Mouse (Mus musculus): ENCODE measurements around the gene Myo15b. TPM values are rescaled to one million over a fixed set of nuclear protein-coding genes. Genes with fewer than 3 reads are reported as not detected.

The Myo15b gene
- polyA plus RNA-seq, 1 experiment = not detected

DNA sequence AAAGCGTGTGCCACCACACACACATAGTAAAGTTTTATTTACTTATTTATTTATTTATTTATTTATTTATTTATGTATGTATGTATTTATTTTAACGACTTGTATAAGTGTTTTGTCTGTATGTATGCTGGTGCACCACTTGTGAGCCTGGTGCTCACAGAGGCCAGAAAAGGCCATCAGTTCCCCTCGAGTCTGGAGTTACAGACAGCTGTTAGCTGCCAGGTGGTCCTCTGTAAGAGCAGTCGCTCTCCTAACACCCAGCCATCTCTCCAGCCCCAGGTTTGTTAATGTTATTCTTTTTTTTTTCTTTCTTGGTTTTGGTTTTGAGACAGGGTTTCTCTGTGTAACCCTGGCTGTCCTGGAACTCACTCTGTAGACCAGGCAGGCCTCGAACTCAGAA is 60.4 kb downstream of the Myo15b start:
- Histone ChIP-seq H3K27me3 (ENCODE audit: control insufficient read depth) (no peaks in the 10 kb centered on the region), H3K4me3 (replicated peaks) (no peak overlapping the region), H3K36me3 (ENCODE audit: control insufficient read depth) (peaks cover 81% of the 10 kb centered on the region), H3K4me1 (ENCODE audit: control insufficient read depth) (peaks cover 32% of the 10 kb centered on the region), H3K9me3 (ENCODE audit: control insufficient read depth, low read length) (no peaks in the 10 kb centered on the region)
- TF ChIP-seq GATA1 (IDR thresholded peaks at IDR 0.05; ENCODE audit: low read length) = no peak
- no peak for TF ChIP-seq TAL1 (IDR thresholded peaks at IDR 0.05; ENCODE audit: low read length)

DNA sequence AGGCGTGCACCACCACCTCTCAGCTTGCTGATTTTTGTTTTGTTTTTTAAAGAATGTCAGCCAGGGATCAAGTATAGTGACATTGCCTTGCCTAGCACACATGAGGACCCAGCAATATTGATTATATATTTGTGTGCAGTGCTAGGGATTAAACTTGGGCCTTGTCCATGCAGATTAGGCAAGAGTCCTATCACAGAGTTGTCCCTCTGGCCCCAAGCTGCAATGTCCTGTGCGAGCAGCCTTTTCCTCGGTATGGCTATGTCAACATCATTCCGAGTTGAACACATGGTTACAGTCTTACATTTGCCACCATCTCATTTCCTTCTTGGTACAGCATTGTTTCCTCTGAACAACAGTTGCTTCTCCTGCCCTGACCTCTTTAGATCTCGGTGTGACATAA is 60.9 kb downstream of the Myo15b start:
- Histone ChIP-seq H3K36me3 (ENCODE audit: control insufficient read depth) (peaks cover 80% of the 10 kb centered on the region), H3K4me1 (ENCODE audit: control insufficient read depth) (peaks cover 27% of the 10 kb centered on the region), H3K9me3 (ENCODE audit: control insufficient read depth, low read length) (no peaks in the 10 kb centered on the region), H3K27me3 (ENCODE audit: control insufficient read depth) (no peaks in the 10 kb centered on the region), H3K4me3 (replicated peaks) (no peak overlapping the region)
- TF ChIP-seq GATA1 (IDR thresholded peaks at IDR 0.05; ENCODE audit: low read length) (no peak), TAL1 (IDR thresholded peaks at IDR 0.05; ENCODE audit: low read length) (no peak)

DNA sequence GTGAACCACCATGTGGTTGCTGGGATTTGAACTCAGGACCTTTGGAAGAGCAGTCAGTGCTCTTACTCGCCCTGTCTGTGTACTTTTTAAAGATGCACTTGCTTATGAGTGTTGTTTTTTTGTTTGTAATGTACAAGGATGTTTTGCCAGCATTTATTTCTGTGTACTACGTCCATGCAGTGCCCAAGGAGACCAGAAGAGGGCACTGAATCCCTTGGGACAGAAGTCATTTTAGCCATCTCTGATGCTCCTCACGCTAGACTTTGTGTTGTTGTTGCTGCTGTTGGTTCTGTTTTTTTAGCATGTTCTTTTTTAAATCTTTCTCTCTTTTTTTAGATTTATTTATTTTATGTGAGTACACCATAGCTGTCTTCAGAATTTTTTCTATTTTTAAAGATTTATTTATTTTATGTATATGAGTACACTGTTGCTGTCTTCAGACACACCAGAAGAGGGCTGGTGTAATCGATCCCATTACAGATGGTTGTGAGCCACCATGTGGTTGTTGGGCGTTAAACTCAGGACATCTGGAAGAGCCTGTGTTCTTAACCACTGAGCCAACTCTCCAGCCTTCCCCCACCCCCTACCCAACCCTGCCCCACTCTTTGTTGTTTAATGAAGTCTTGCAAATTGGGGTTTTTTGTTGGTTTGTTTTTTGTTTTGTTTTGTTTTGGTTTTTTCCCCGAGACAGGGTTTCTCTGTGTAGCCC is 62.1 kb downstream of the Myo15b start:
- no peak overlapping the region for H3K4me3 ChIP-seq (replicated peaks)
- H3K27me3 ChIP-seq (ENCODE audit: control insufficient read depth) = no peaks in the 10 kb centered on the region
- TF ChIP-seq TAL1 (IDR thresholded peaks at IDR 0.05; ENCODE audit: low read length) (no peak), GATA1 (IDR thresholded peaks at IDR 0.05; ENCODE audit: low read length) (no peak)
- H3K9me3 ChIP-seq (ENCODE audit: control insufficient read depth, low read length) = no peaks in the 10 kb centered on the region
- H3K36me3 ChIP-seq (ENCODE audit: control insufficient read depth) = peaks cover 81% of the 10 kb centered on the region
- peaks cover 18% of the 10 kb centered on the region for H3K4me1 ChIP-seq (ENCODE audit: control insufficient read depth)

GRCm38 (mm10) chr11:115921986-115922385 is 63.8 kb downstream of the Myo15b start:
- Histone ChIP-seq H3K36me3 (ENCODE audit: control insufficient read depth) (peaks cover 70% of the 10 kb centered on the region), H3K4me3 (replicated peaks) (no peak overlapping the region), H3K4me1 (ENCODE audit: control insufficient read depth) (peaks cover 7% of the 10 kb centered on the region), H3K27me3 (ENCODE audit: control insufficient read depth) (no peaks in the 10 kb centered on the region), H3K9me3 (ENCODE audit: control insufficient read depth, low read length) (no peaks in the 10 kb centered on the region)
- TF ChIP-seq TAL1 (IDR thresholded peaks at IDR 0.05; ENCODE audit: low read length) = no peak
- no peak for TF ChIP-seq GATA1 (IDR thresholded peaks at IDR 0.05; ENCODE audit: low read length)

DNA sequence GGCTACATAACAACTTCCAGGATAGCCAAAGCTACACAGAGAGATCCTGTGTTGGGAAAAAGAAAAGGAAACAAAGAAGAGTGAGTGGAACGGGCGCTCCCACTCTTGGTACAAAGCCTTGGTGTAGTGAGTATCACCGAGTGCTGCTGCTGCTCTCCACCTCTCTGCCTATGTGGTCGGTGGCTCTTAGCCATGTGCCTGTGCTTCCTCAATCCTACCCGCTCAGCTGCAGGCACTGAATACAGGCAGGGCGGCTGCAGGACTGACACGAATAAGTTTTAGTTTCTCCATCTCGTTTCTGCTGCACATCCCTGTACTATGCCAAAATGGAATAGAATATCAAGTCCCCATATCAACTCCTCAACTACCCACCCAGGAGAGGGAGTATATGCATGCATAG is 70.8 kb downstream of the Myo15b start:
- Histone ChIP-seq H3K27me3 (ENCODE audit: control insufficient read depth) (no peaks in the 10 kb centered on the region), H3K9me3 (ENCODE audit: control insufficient read depth, low read length) (no peaks in the 10 kb centered on the region), H3K4me3 (replicated peaks) (no peak overlapping the region), H3K4me1 (ENCODE audit: control insufficient read depth) (peaks cover 29% of the 10 kb centered on the region), H3K36me3 (ENCODE audit: control insufficient read depth) (peaks cover 49% of the 10 kb centered on the region)
- no peak for TF ChIP-seq TAL1 (IDR thresholded peaks at IDR 0.05; ENCODE audit: low read length)
- TF ChIP-seq GATA1 (IDR thresholded peaks at IDR 0.05; ENCODE audit: low read length) = no peak

GRCm38 (mm10) chr11:115929818-115930217 is 71.6 kb downstream of the Myo15b start:
- no peak for TF ChIP-seq TAL1 (IDR thresholded peaks at IDR 0.05; ENCODE audit: low read length)
- TF ChIP-seq GATA1 (IDR thresholded peaks at IDR 0.05; ENCODE audit: low read length) = no peak
- Histone ChIP-seq H3K9me3 (ENCODE audit: control insufficient read depth, low read length) (no peaks in the 10 kb centered on the region), H3K36me3 (ENCODE audit: control insufficient read depth) (peaks cover 45% of the 10 kb centered on the region), H3K4me3 (replicated peaks) (no peak overlapping the region), H3K27me3 (ENCODE audit: control insufficient read depth) (no peaks in the 10 kb centered on the region), H3K4me1 (ENCODE audit: control insufficient read depth) (peaks cover 37% of the 10 kb centered on the region)

DNA sequence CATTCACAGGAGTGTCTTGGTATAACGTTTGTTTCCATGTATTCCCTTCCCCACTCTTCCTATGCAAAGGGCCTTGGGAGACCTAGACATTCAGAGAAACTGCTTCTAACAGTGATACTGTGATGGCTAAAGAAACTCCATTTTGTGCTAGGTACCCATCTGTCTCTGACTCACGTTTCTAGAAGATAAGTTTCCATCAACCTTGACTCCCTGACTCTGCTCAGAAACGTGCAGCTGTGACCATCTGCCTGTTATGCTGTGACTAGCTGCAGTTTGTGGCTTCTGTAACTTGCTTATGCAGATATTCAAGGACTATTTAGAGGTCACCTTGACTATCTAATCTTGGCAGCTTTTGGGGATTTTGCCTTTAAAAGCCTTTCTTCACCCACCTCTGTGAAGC is 73.0 kb downstream of the Myo15b start:
- no peak for TF ChIP-seq GATA1 (IDR thresholded peaks at IDR 0.05; ENCODE audit: low read length)
- TF ChIP-seq TAL1 (IDR thresholded peaks at IDR 0.05; ENCODE audit: low read length) = no peak
- Histone ChIP-seq H3K9me3 (ENCODE audit: control insufficient read depth, low read length) (no peaks in the 10 kb centered on the region), H3K36me3 (ENCODE audit: control insufficient read depth) (peaks cover 50% of the 10 kb centered on the region), H3K4me1 (ENCODE audit: control insufficient read depth) (peaks cover 41% of the 10 kb centered on the region), H3K27me3 (ENCODE audit: control insufficient read depth) (no peaks in the 10 kb centered on the region), H3K4me3 (replicated peaks) (peak overlapping the region; percentile 1)

DNA sequence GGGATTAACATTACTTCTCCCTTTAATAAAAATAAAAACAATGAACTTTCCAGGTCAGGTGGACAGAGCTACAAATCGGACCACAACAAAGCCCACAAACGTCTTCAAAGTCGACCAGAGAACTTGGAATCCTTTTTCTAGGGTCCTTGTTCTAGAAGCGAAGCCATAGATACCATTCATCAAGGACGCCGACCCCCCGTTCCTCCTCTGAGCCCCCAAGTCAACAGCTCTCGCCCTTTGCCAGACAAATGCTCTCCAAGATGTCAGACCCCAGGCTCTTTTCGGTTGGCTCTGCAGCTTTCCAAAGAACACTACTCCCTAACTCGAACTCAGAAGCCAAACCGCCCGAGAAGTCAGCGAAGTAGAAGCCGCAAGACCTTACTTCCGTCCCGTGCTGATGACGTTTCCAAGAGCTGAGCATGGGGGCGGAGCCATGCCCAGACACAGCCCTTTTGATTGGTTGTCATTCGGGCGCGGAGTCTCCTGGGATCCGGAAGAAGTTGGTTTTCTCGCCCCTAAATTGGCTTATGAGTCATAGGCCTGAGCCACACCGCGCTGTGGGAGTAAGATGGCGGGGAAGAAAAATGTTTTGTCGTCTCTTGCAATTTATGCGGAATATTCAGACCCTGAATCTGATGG is 75.0 kb downstream of the Myo15b start, which contains the start of the genes Sap30bp and Recql5:
Gene Sap30bp (plus strand): TSS at position 175 of the 639 bp plus-strand sequence.
Gene Recql5 (minus strand): TSS at position 370 of the 639 bp plus-strand sequence.
- H3K4me3 ChIP-seq (replicated peaks) = peak within 1 kb of the TSS; percentile 75
- peaks cover 55% of the 10 kb centered on the region for H3K36me3 ChIP-seq (ENCODE audit: control insufficient read depth)
- peaks cover 41% of the 10 kb centered on the region for H3K4me1 ChIP-seq (ENCODE audit: control insufficient read depth)
- no peaks in the 10 kb centered on the region for H3K9me3 ChIP-seq (ENCODE audit: control insufficient read depth, low read length)
- TF ChIP-seq TAL1 (IDR thresholded peaks at IDR 0.05; ENCODE audit: low read length) = no peak
- no peak for TF ChIP-seq GATA1 (IDR thresholded peaks at IDR 0.05; ENCODE audit: low read length)
- H3K27me3 ChIP-seq (ENCODE audit: control insufficient read depth) = no peaks in the 10 kb centered on the region

- peaks cover 41% of the 10 kb centered on the region for H3K4me1 ChIP-seq (ENCODE audit: control insufficient read depth)
- TF ChIP-seq GATA1 (IDR thresholded peaks at IDR 0.05; ENCODE audit: low read length) = no peak
- H3K4me3 ChIP-seq (replicated peaks) = peak overlapping the region; percentile 75
- peaks cover 55% of the 10 kb centered on the region for H3K36me3 ChIP-seq (ENCODE audit: control insufficient read depth)
- no peaks in the 10 kb centered on the region for H3K27me3 ChIP-seq (ENCODE audit: control insufficient read depth)
- H3K9me3 ChIP-seq (ENCODE audit: control insufficient read depth, low read length) = no peaks in the 10 kb centered on the region
Observed at GRCm38 (mm10) chr11:115933747-115934110, 75.5 kb downstream of the Myo15b start.

Measured in erythroblast, embryonic 14.5 days (primary cell).